Mouse (Mus musculus) C2C12 (cell line): ENCODE data around the gene Cant1.

Experiments
- CTCF ChIP-seq: IDR thresholded peaks from one replicate; pipeline ENCODE4 v1.5.1; 2011; ENCODE audit not compliant: control insufficient read depth, insufficient read depth, insufficient read length
- MYOG ChIP-seq: IDR thresholded peaks from one replicate; pipeline ENCODE4 v1.6.1; 2011; ENCODE audit not compliant: control insufficient read depth, insufficient read length; ENCODE audit errors: extremely low read depth

GRCm38 (mm10) chr11:118397806-118398530 is 20.9 kb downstream of the Cant1 start:
- TF ChIP-seq CTCF (no peak), MYOG (no peak)
